Mouse (Mus musculus) neural tube, embryonic 14.5 days (tissue): ENCODE results near the gene Gm45837. TPM values are rescaled to one million over a fixed set of nuclear protein-coding genes. Genes with fewer than 3 reads are reported as not detected.

Experiments used
- microRNA counts: library from miRNA; unstranded; fragments of <30 nt; microRNA quantifications from one replicate; lab custom pipeline; 2016
- microRNA-seq: library from miRNA; unstranded; fragments of <30 nt; microRNA quantifications from one replicate; pipeline ENCODE4, GENCODE M21; 2016
- polyA plus RNA-seq: library from polyadenylated mRNA; unstranded; fragments of >200 nt; fragmentation: Nextera tagmentation; extraction: Ambion mirVana; gene quantifications from 2 replicates; pipeline ENCODE4 v1.2.1, GENCODE M21; 2014

Gene Gm45837
- polyA plus RNA-seq, 1 experiment from 2014 or later, result not detected

MicroRNAs within 50 kb of the gene (microRNA counts, 519-probe panel; counts per million panel counts)
- microRNA mmu-miR-139-3p (lab: Ali Mortazavi, UCI) (not detected), microRNA mmu-miR-139-5p (lab: Ali Mortazavi, UCI) (not detected)

Small RNAs within 50 kb of the gene (microRNA-seq; reads per million reads assigned to microRNA genes)
- gene Mir139, result 2,177 reads per million, percentile 84 among the genes with 10 or more reads in this experiment

Other genes with a start within 250 kb of the Gm45837 start
- 17.2 and 28.8 TPM in 2 replicates for gene Atg16l2, start 108.6 kb upstream of the Gm45837 start, polyA plus RNA-seq
- gene Stard10, start 93.8 kb upstream of the Gm45837 start, polyA plus RNA-seq, result 12.6 and 17.4 TPM in 2 replicates
- 4.0 and 11.1 TPM in 2 replicates for gene Arap1, start 62.8 kb upstream of the Gm45837 start, polyA plus RNA-seq
- gene Pde2a, start 10.8 kb downstream of the Gm45837 start, polyA plus RNA-seq, result 13.5 and 24.5 TPM in 2 replicates
- gene Art2b, start 174.7 kb downstream of the Gm45837 start, polyA plus RNA-seq, result not detected in 2 replicates